Mouse (Mus musculus): ENCODE results near the gene Anks1b. TPM values are rescaled to one million over a fixed set of nuclear protein-coding genes. Genes with fewer than 3 reads are reported as not detected.
"Not testable (repeated sequence)": the region's sequence is repeated elsewhere in the genome, so short reads cannot be mapped to it uniquely, and the experiment has no call there.

The Anks1b gene
- polyA plus RNA-seq, 1 experiment from 2014 or later, result 1.9 TPM

DNA sequence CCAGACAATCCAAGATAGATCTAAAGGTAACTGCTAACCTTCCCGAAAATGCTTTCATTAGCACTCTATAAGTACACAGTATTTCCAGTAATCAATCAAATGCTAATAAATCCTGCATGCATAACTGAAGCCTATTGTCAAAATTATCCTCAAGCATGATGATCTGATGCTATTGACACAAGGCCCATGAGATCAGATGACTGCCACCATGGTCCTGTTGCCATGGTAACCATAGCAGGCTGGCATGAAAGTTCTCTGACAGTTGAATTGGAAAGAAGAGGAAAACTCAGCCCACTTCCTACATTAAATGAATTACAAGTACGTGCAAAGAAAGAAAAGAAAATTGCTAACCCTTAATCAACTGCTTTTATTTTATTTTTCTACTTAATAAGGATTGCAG, 741.9 kb downstream of the Anks1b start:
- Histone ChIP-seq H3K9me3 (ENCODE audit: control insufficient read depth) (no peaks in the 10 kb centered on the region), H3K27me3 (replicated peaks; ENCODE audit: control insufficient read depth, insufficient read depth, low read length) (no peaks in the 10 kb centered on the region), H3K36me3 (ENCODE audit: control insufficient read depth, insufficient read depth) (no peaks in the 10 kb centered on the region), H3K4me3 (ENCODE audit: low read depth, low read length) (no peak overlapping the region), H3K9ac (ENCODE audit: low read depth, low read length) (no peak overlapping the region), H3K4me1 (replicated peaks; ENCODE audit: control insufficient read depth, insufficient read depth, low read length) (no peaks in the 10 kb centered on the region), H3K4me2 (replicated peaks; ENCODE audit: low read depth) (no peak overlapping the region), H3K27ac (ENCODE audit: low read depth, low read length) (no peak overlapping the region)
- no peak for TF ChIP-seq CTCF (IDR thresholded peaks at IDR 0.05; ENCODE audit: low read depth)
- 70% methylated on average over 2 of the region's 2 CpGs for WGBS
- ATAC-seq, result no peak

DNA sequence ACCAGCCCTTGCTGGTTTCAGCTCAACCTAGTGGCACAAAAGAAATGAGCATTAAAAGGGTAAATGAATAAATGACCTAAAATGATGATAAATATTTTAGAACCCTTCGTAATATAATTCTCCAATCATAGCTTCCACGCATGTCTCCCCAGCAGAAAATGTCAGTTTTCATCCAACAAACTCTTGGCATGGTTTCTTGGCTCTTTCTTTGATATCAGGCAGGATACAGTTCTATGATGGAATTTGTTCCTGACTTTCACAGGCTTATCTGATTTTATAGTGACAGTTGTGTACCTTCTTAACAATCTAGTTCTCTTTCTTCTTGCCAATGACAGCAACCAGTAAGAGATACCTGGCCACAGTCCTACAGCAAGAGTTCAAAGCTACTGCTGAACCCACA, 743.3 kb downstream of the Anks1b start:
- 85% methylated on average over 2 of the region's 2 CpGs for WGBS
- Histone ChIP-seq H3K9me3 (ENCODE audit: control insufficient read depth) (no peaks in the 10 kb centered on the region), H3K27me3 (replicated peaks; ENCODE audit: control insufficient read depth, insufficient read depth, low read length) (no peaks in the 10 kb centered on the region), H3K4me3 (ENCODE audit: low read depth, low read length) (no peak overlapping the region), H3K9ac (ENCODE audit: low read depth, low read length) (no peak overlapping the region), H3K36me3 (ENCODE audit: control insufficient read depth, insufficient read depth) (no peaks in the 10 kb centered on the region), H3K4me1 (replicated peaks; ENCODE audit: control insufficient read depth, insufficient read depth, low read length) (no peaks in the 10 kb centered on the region), H3K4me2 (replicated peaks; ENCODE audit: low read depth) (no peak overlapping the region), H3K27ac (ENCODE audit: low read depth, low read length) (no peak overlapping the region)
- ATAC-seq, result no peak
- TF ChIP-seq CTCF (IDR thresholded peaks at IDR 0.05; ENCODE audit: low read depth), result no peak

DNA sequence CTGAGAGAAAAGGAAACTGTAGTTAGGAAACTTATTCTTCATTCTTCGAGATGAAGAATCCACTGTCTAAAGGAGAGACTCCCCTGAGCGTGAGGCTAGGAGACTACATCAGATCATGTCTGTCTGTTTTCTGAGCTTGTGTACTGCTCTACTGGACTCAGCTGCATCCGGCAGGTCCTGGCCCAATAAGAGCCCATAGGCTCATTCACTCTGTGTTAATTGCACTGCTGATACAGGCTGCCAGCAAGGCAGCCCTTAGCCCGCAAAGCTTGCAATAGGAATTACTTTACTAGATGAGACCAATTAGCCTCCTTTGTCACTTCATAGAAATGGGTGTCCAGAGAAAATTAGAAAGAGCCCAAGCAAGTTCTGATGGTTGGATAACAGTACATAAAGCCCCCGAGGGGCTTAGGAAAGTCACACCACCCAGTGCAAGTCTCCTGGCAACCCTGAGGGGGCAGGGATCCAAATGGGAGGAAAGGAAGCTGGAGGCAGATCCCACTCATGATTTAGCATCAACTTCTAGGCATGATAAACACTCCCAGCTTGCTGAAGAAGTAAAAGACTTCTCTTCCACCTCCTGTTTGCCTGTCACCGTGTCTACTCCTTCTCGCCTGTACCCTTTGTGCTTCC, 744.5 kb downstream of the Anks1b start:
- H3K4me1 ChIP-seq (replicated peaks; ENCODE audit: control insufficient read depth, insufficient read depth, low read length), result no peaks in the 10 kb centered on the region
- no peaks in the 10 kb centered on the region for H3K27me3 ChIP-seq (replicated peaks; ENCODE audit: control insufficient read depth, insufficient read depth, low read length)
- TF ChIP-seq CTCF (IDR thresholded peaks at IDR 0.05; ENCODE audit: low read depth), result no peak
- 78% methylated on average over 7 of the region's 7 CpGs for WGBS
- H3K27ac ChIP-seq (ENCODE audit: low read depth, low read length), result no peak overlapping the region
- no peak overlapping the region for H3K4me3 ChIP-seq (ENCODE audit: low read depth, low read length)
- H3K9ac ChIP-seq (ENCODE audit: low read depth, low read length), result no peak overlapping the region
- H3K9me3 ChIP-seq (ENCODE audit: control insufficient read depth), result no peaks in the 10 kb centered on the region
- no peak overlapping the region for H3K4me2 ChIP-seq (replicated peaks; ENCODE audit: low read depth)
- no peak for ATAC-seq
- H3K36me3 ChIP-seq (ENCODE audit: control insufficient read depth, insufficient read depth), result no peaks in the 10 kb centered on the region

DNA sequence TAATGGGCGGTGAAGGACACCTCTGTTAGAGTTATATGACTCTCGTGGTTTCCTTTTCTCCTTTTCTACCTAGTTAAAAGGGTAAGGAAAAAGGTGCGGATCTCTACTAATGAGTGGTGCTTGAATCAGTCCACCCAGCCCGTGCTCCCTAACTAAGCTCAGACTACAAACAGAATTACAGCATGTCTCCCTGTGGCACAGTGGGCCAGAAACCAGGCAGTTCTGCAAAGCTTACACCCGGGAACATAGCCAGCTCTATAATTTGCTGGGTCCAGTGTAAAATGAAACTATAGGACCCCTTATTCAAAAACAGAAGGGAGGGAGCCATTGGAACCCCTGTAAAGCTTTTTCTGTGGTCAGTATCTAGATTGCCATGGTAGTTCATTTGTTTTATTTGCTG, 754.2 kb downstream of the Anks1b start:
- Histone ChIP-seq H3K4me3 (ENCODE audit: low read depth, low read length) (no peak overlapping the region), H3K27ac (ENCODE audit: low read depth, low read length) (no peak overlapping the region), H3K4me2 (replicated peaks; ENCODE audit: low read depth) (no peak overlapping the region), H3K4me1 (replicated peaks; ENCODE audit: control insufficient read depth, insufficient read depth, low read length) (no peaks in the 10 kb centered on the region), H3K36me3 (ENCODE audit: control insufficient read depth, insufficient read depth) (no peaks in the 10 kb centered on the region), H3K27me3 (replicated peaks; ENCODE audit: control insufficient read depth, insufficient read depth, low read length) (no peaks in the 10 kb centered on the region), H3K9me3 (ENCODE audit: control insufficient read depth) (no peaks in the 10 kb centered on the region), H3K9ac (ENCODE audit: low read depth, low read length) (no peak overlapping the region)
- no peak for ATAC-seq
- WGBS, result 78% methylated on average over 5 of the region's 5 CpGs
- TF ChIP-seq CTCF (IDR thresholded peaks at IDR 0.05; ENCODE audit: low read depth), result no peak

DNA sequence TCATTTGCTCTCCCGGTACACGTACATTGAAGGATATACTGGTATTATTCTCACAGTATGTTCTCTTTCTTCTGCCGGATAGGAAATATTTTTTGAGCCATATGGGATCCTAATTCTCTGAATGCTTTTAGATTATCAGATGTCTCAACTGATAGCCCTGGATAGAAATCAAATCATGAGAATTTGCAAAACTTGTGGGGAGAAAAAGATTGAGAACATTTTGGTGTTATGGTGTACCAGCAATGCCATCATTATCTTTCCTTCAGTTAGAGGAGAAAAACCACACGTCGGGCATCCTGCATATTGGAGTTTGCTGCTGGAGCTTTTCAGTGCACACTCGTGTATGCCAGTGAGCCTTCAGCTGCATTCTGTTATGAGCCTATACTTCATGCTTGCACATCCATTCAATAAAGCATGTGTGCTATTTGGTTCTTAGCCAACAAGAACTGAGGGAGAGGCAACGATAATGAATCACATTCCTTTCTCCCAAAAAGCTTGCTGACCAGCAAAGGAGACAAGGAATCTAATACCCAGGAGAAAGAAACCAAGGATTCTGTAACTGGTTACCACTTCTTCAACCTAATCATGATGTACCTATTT, 756.9 kb downstream of the Anks1b start:
- Histone ChIP-seq H3K27me3 (replicated peaks; ENCODE audit: control insufficient read depth, insufficient read depth, low read length) (no peaks in the 10 kb centered on the region), H3K9ac (ENCODE audit: low read depth, low read length) (no peak overlapping the region), H3K4me3 (ENCODE audit: low read depth, low read length) (no peak overlapping the region), H3K27ac (ENCODE audit: low read depth, low read length) (no peak overlapping the region), H3K4me1 (replicated peaks; ENCODE audit: control insufficient read depth, insufficient read depth, low read length) (no peaks in the 10 kb centered on the region), H3K36me3 (ENCODE audit: control insufficient read depth, insufficient read depth) (no peaks in the 10 kb centered on the region), H3K4me2 (replicated peaks; ENCODE audit: low read depth) (no peak overlapping the region), H3K9me3 (ENCODE audit: control insufficient read depth) (no peaks in the 10 kb centered on the region)
- ATAC-seq, result no peak
- 78% methylated on average over 7 of the region's 7 CpGs for WGBS
- TF ChIP-seq CTCF (IDR thresholded peaks at IDR 0.05; ENCODE audit: low read depth), result no peak

GRCm38 (mm10) chr10:90630794-90631193, 757.5 kb downstream of the Anks1b start:
- not testable (repeated sequence) for H3K4me2 ChIP-seq (replicated peaks; ENCODE audit: low read depth); ATAC-seq; H3K4me1 ChIP-seq (replicated peaks; ENCODE audit: control insufficient read depth, insufficient read depth, low read length); H3K36me3 ChIP-seq (ENCODE audit: control insufficient read depth, insufficient read depth); H3K27me3 ChIP-seq (replicated peaks; ENCODE audit: control insufficient read depth, insufficient read depth, low read length); H3K27ac ChIP-seq (ENCODE audit: low read depth, low read length); H3K9me3 ChIP-seq (ENCODE audit: control insufficient read depth); H3K9ac ChIP-seq (ENCODE audit: low read depth, low read length); H3K4me3 ChIP-seq (ENCODE audit: low read depth, low read length)
- WGBS, result 77% methylated on average over 3 of the region's 3 CpGs

All from intestine, postnatal 0 days (tissue).